Mouse (Mus musculus): Measurements from ENCODE around the gene Fmnl2. TPM values are rescaled to one million over a fixed set of nuclear protein-coding genes. Genes with fewer than 3 reads are reported as not detected.
A peak's percentile ranks its signal among the peaks of the same experiment; 100 is the strongest.

Fmnl2 gene
- total and polyA plus RNA-seq, 2 experiments from 2014 or later = 9.1 to 41.8 TPM

DNA sequence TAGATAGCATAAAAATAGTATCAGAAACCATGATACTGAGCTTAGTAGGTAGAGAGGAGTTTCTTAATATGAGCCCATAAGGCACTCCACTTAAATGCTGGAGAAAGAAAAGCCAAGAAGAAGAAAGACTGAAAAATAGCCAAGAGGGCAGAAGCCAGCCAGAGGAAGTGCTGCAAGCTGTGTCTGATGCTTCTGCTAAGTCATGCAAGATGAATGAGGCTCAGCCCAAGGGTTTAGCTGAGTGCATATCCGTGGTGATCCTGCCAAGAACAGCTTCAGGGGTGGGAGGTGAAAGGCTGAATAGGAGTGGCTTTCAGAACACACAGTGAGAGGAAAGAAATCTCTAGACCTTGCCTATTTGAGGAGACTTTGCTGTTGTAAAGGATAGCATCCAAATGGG is 212.9 kb downstream of the Fmnl2 start:
- no peaks in the 10 kb centered on the region for H3K36me3 ChIP-seq (ENCODE audit: insufficient read depth)
- H3K9me3 ChIP-seq (ENCODE audit: low read length) = no peaks in the 10 kb centered on the region
- 6% methylated on average over 1 of the region's 1 CpGs for WGBS
- H3K27me3 ChIP-seq (ENCODE audit: insufficient read depth, low read length) = no peaks in the 10 kb centered on the region
- no peak overlapping the region for H3K9ac ChIP-seq
- H3K4me1 ChIP-seq (ENCODE audit: insufficient read depth) = peaks cover 5% of the 10 kb centered on the region; the same call in 1 of the 2 replicates
- no peak overlapping the region for H3K4me2 ChIP-seq (ENCODE audit: low read depth)
- H3K27ac ChIP-seq (ENCODE audit: low read depth, low read length) = no peak overlapping the region
- DNase-seq (peak; percentile 15), ATAC-seq (no peak)
- H3K4me3 ChIP-seq (ENCODE audit: low read depth, low read length) = no peak overlapping the region
- TF ChIP-seq CTCF (IDR thresholded peaks at IDR 0.05; ENCODE audit: low read depth) = no peak

DNA sequence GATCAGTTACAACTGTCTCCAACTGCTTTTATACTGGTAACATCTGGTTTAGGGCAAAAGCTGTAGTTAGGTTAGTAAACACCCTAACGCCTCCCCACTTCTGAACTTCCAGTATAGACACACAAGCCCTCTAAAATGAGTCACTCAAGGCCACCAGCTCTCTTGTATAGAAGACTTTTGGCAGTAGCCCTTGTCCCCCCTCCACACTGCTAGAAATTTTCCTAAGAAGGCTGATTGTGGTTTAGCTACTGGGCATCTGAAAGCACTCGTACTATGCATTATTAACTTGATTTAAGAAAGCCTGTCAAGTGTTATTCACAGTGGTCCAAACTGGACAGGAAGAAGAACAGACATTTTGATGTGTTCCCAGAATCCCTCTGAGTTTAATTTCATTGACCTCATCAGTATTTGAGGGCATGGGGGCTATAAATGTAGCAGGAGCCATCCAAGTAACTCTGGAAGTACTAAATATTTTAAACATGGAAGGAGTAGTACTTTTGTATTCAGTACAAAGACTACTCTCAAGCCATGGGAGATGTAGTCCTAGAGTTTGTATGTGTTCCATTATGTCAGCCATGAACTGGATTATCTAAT is 222.1 kb downstream of the Fmnl2 start:
- ATAC-seq (no peak), DNase-seq (no peak)
- Histone ChIP-seq H3K36me3 (ENCODE audit: insufficient read depth) (no peaks in the 10 kb centered on the region), H3K4me3 (ENCODE audit: low read depth, low read length) (no peak overlapping the region), H3K4me1 (ENCODE audit: insufficient read depth) (no peaks in the 10 kb centered on the region), H3K9me3 (ENCODE audit: low read length) (no peaks in the 10 kb centered on the region), H3K27me3 (ENCODE audit: insufficient read depth, low read length) (no peaks in the 10 kb centered on the region), H3K27ac (ENCODE audit: low read depth, low read length) (no peak overlapping the region), H3K4me2 (ENCODE audit: low read depth) (no peak overlapping the region), H3K9ac (no peak overlapping the region)
- 78% methylated on average over 2 of the region's 2 CpGs for WGBS
- no peak for TF ChIP-seq CTCF (IDR thresholded peaks at IDR 0.05; ENCODE audit: low read depth)

DNA sequence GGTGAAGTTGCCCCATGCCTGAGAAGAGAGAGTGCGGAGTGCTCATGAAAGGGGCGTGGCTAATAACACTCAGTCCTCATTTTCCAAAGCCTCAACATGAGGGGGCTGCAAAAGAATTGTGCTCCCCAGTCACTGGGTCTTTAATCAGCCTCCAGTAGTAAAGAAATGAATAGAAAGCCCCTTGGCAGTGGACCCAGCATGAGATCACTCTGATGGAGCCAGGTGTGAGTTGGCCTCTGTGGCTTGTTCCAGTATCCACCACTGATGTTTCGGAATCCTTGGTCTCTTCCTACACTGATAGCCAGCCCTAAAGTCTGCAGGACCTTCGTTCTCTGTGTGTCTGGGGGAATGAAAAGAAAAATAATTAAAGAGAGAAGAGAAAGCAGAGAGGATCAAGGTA is 224.4 kb downstream of the Fmnl2 start:
- H3K27ac ChIP-seq (ENCODE audit: low read depth, low read length) = no peak overlapping the region
- no peak overlapping the region for H3K4me3 ChIP-seq (ENCODE audit: low read depth, low read length)
- no peak for DNase-seq
- no peaks in the 10 kb centered on the region for H3K36me3 ChIP-seq (ENCODE audit: insufficient read depth)
- H3K4me1 ChIP-seq (ENCODE audit: insufficient read depth) = no peaks in the 10 kb centered on the region
- H3K9ac ChIP-seq = no peak overlapping the region
- TF ChIP-seq CTCF (IDR thresholded peaks at IDR 0.05; ENCODE audit: low read depth) = no peak
- H3K4me2 ChIP-seq (ENCODE audit: low read depth) = no peak overlapping the region
- 36% methylated on average over 4 of the region's 4 CpGs for WGBS
- no peaks in the 10 kb centered on the region for H3K27me3 ChIP-seq (ENCODE audit: insufficient read depth, low read length)
- no peak for ATAC-seq
- no peaks in the 10 kb centered on the region for H3K9me3 ChIP-seq (ENCODE audit: low read length)

DNA sequence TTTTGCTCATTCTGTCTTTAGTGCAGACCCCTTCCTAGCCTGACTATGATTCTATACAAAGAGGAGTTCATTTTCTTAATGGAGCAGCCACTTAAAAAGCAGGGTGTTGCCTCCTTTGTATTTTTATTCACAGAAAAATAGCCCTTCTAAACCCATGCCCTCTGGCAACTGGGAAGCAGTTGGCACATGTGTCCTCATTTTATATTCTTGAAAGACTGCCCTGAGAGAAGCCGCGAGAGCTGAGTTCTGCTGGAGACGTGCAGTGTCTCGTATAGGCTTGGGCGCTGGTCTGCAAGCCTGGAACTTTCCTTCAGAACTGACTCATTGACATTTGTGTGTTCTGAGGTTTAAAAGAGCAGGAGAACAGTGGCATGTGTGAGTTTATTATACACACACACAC is 224.8 kb downstream of the Fmnl2 start:
- TF ChIP-seq CTCF (IDR thresholded peaks at IDR 0.05; ENCODE audit: low read depth) = no peak
- no peak overlapping the region for H3K9ac ChIP-seq
- H3K9me3 ChIP-seq (ENCODE audit: low read length) = no peaks in the 10 kb centered on the region
- no peaks in the 10 kb centered on the region for H3K4me1 ChIP-seq (ENCODE audit: insufficient read depth)
- WGBS = 30% methylated on average over 5 of the region's 5 CpGs
- no peak overlapping the region for H3K4me3 ChIP-seq (ENCODE audit: low read depth, low read length)
- no peaks in the 10 kb centered on the region for H3K36me3 ChIP-seq (ENCODE audit: insufficient read depth)
- DNase-seq = peak; percentile 13
- no peak overlapping the region for H3K27ac ChIP-seq (ENCODE audit: low read depth, low read length)
- no peak overlapping the region for H3K4me2 ChIP-seq (ENCODE audit: low read depth)
- H3K27me3 ChIP-seq (ENCODE audit: insufficient read depth, low read length) = no peaks in the 10 kb centered on the region
- ATAC-seq = peak; percentile 34; the same call in 1 of the 2 replicates

DNA sequence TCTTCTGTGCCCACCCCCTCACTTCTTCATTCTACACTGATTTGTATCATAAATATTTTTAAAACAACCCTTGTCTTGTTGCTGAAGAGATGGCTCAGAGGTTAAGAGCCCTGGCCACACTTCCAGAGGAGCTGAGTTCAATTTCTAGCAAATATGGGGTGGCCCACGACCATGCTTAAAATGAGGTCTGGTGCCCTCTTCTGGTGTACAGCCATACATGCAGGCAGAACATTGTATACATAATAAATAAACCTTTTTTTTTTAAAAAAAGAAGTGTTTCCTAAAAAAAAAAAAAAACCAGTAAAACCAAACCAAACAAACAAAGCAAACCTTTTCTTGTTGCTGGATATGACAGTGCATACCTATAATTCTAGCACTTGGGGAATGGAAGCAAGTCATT is 225.6 kb downstream of the Fmnl2 start:
- no peaks in the 10 kb centered on the region for H3K9me3 ChIP-seq (ENCODE audit: low read length)
- peak; percentile 25 for DNase-seq
- ATAC-seq = no peak; the same call in 1 of the 2 replicates
- H3K4me2 ChIP-seq (ENCODE audit: low read depth) = no peak overlapping the region
- no peaks in the 10 kb centered on the region for H3K36me3 ChIP-seq (ENCODE audit: insufficient read depth)
- H3K27ac ChIP-seq (ENCODE audit: low read depth, low read length) = no peak overlapping the region
- 34% methylated on average over 1 of the region's 1 CpGs for WGBS
- H3K4me3 ChIP-seq (ENCODE audit: low read depth, low read length) = no peak overlapping the region
- H3K27me3 ChIP-seq (ENCODE audit: insufficient read depth, low read length) = no peaks in the 10 kb centered on the region
- no peak overlapping the region for H3K9ac ChIP-seq
- H3K4me1 ChIP-seq (ENCODE audit: insufficient read depth) = no peaks in the 10 kb centered on the region
- peak; percentile 70 for TF ChIP-seq CTCF (IDR thresholded peaks at IDR 0.05; ENCODE audit: low read depth)

DNA sequence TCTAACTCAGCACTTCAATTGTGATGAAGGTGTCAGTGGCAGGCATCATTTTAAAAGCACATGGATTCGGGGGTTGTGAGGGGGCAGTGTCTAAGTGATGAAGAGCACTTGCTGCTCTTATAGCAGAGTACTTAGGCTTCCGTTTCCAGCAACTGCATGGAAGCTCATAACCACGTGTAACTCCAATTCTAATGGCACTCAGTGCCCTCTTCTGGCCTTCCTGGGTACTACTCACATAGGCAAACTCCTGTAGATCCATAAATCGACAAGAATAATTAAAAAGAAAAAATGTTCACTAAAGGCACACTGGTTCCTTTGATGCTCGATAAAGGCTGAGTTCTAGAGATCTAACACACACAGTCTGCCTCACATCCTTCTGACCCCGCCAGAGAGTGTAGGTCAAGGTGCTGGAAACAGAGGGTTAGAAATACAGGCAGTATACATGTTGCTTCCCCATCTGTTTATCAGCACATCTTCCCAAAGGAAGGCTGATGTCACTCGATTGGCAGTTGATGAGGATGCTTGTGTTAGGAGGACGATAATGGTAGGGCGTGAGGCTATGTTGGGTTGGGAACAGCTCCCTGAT is 228.1 kb downstream of the Fmnl2 start:
- no peaks in the 10 kb centered on the region for H3K9me3 ChIP-seq (ENCODE audit: low read length)
- H3K4me2 ChIP-seq (ENCODE audit: low read depth) = no peak overlapping the region
- H3K27ac ChIP-seq (ENCODE audit: low read depth, low read length) = no peak overlapping the region
- WGBS = 57% methylated on average over 9 of the region's 9 CpGs
- peak; percentile 74 for TF ChIP-seq CTCF (IDR thresholded peaks at IDR 0.05; ENCODE audit: low read depth)
- DNase-seq = peak; percentile 58
- 0 out of 2 replicates have a peak, but pooled peaks have one; percentile 38 for ATAC-seq
- H3K36me3 ChIP-seq (ENCODE audit: insufficient read depth) = no peaks in the 10 kb centered on the region
- no peaks in the 10 kb centered on the region for H3K4me1 ChIP-seq (ENCODE audit: insufficient read depth)
- H3K27me3 ChIP-seq (ENCODE audit: insufficient read depth, low read length) = no peaks in the 10 kb centered on the region
- H3K4me3 ChIP-seq (ENCODE audit: low read depth, low read length) = no peak overlapping the region
- H3K9ac ChIP-seq = no peak overlapping the region

DNA sequence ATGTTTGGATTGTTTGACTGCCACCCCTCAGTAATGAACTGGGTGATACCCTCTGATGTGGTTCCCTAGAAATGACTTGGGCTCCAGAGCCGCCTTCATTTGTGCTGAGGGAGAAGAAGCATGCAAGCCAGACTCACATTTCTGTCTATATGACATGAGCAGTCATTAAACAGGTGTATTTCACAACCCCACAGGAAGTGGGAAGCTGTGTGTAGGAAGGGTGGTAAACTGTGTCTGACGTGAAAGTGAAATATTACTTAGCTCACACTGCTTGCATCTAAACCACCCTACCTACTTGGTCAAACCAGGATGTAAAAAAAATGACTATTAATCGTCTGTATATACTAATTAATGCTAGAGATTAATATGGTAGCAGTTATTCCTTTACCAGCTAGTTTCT is 231.1 kb downstream of the Fmnl2 start:
- Histone ChIP-seq H3K9me3 (ENCODE audit: low read length) (no peaks in the 10 kb centered on the region), H3K27ac (ENCODE audit: low read depth, low read length) (no peak overlapping the region), H3K9ac (no peak overlapping the region), H3K4me2 (ENCODE audit: low read depth) (no peak overlapping the region), H3K27me3 (ENCODE audit: insufficient read depth, low read length) (no peaks in the 10 kb centered on the region), H3K4me3 (ENCODE audit: low read depth, low read length) (no peak overlapping the region), H3K4me1 (ENCODE audit: insufficient read depth) (no peaks in the 10 kb centered on the region), H3K36me3 (ENCODE audit: insufficient read depth) (no peaks in the 10 kb centered on the region)
- no peak for ATAC-seq
- DNase-seq = no peak
- 89% methylated on average over 3 of the region's 3 CpGs for WGBS
- no peak for TF ChIP-seq CTCF (IDR thresholded peaks at IDR 0.05; ENCODE audit: low read depth)
